Mouse (Mus musculus) myocyte (in vitro differentiated cells): ENCODE results near the gene Stpg4. TPM values are rescaled to one million over a fixed set of nuclear protein-coding genes. Genes with fewer than 3 reads are reported as not detected.
A peak's percentile ranks its signal among the peaks of the same experiment; 100 is the strongest.

Source experiments
- H3K27me3 ChIP-seq: one replicate; pipeline ENCODE4 v1.6.1; 2011; ENCODE audit not compliant: control insufficient read depth, insufficient read depth, insufficient read length
- H3K36me3 ChIP-seq: one replicate; pipeline ENCODE4 v1.6.1; 2011; ENCODE audit not compliant: control insufficient read depth, insufficient read depth
- H3K4me2 ChIP-seq: one replicate; pipeline ENCODE4 v1.6.1; 2011; ENCODE audit warnings: low read depth, control low read depth
- H3K4me3 ChIP-seq: one replicate; pipeline ENCODE4 v1.5.1; 2011; ENCODE audit warnings: mild to moderate bottlenecking, control low read depth, moderate library complexity
- H3K79me2 ChIP-seq: one replicate; pipeline ENCODE4 v1.6.1; 2011; ENCODE audit not compliant: control insufficient read depth, insufficient read depth
- H3ac ChIP-seq: one replicate; pipeline ENCODE4 v1.6.1; 2011; ENCODE audit not compliant: control insufficient read depth, insufficient read length
- CEBPB ChIP-seq: IDR thresholded peaks from 2 replicates; pipeline ENCODE4 v1.6.1; 2011; ENCODE audit warnings: mild to moderate bottlenecking, moderate library complexity; ENCODE audit not compliant: poor library complexity, insufficient read depth, severe bottlenecking
- E2F4 ChIP-seq: IDR thresholded peaks from one replicate; pipeline ENCODE4 v1.6.1; 2011; ENCODE audit warnings: mild to moderate bottlenecking, control low read depth, moderate library complexity; ENCODE audit not compliant: insufficient read depth
- MAX ChIP-seq: IDR thresholded peaks from one replicate; pipeline ENCODE4 v1.6.1; 2011; ENCODE audit warnings: low read depth, mild to moderate bottlenecking, control low read depth
- MYOD1 ChIP-seq, 3 experiments: IDR thresholded peaks; one replicate each; pipeline ENCODE4 v1.6.1; 2011; ENCODE audit warnings: control low read depth in 2 of 3, low read depth in 2 of 3, mild to moderate bottlenecking in 2 of 3, moderate library complexity in 1 of 3; ENCODE audit not compliant: insufficient read length in 2 of 3, control insufficient read depth in 1 of 3
- MYOG ChIP-seq, 3 experiments: IDR thresholded peaks; one replicate each; pipeline ENCODE4 v1.6.1; 2011; ENCODE audit warnings: control low read depth in 2 of 3, low read depth in 2 of 3, mild to moderate bottlenecking in 2 of 3; ENCODE audit not compliant: insufficient read length in 2 of 3, control insufficient read depth in 1 of 3, insufficient read depth in 1 of 3
- POLR2A ChIP-seq: IDR thresholded peaks from one replicate; pipeline ENCODE4 v1.6.1; 2011; ENCODE audit warnings: low read depth, mild to moderate bottlenecking, control low read depth, moderate library complexity; ENCODE audit not compliant: insufficient read length
- POLR2AphosphoS2 ChIP-seq: IDR thresholded peaks from one replicate; pipeline ENCODE4 v1.6.1; 2011; ENCODE audit warnings: low read depth, control low read depth; ENCODE audit not compliant: insufficient read length
- REST ChIP-seq: IDR thresholded peaks from one replicate; pipeline ENCODE4 v1.6.1; 2011; ENCODE audit warnings: mild to moderate bottlenecking, control low read depth, moderate library complexity; ENCODE audit not compliant: insufficient read depth, insufficient read length
- SRF ChIP-seq: IDR thresholded peaks from one replicate; pipeline ENCODE4 v1.6.1; 2011; ENCODE audit warnings: low read depth; ENCODE audit not compliant: control insufficient read depth, insufficient read length
- TCF12 ChIP-seq: IDR thresholded peaks from one replicate; pipeline ENCODE4 v1.6.1; 2011; ENCODE audit warnings: mild to moderate bottlenecking, control low read depth; ENCODE audit not compliant: poor library complexity, insufficient read depth, severe bottlenecking
- TCF3 ChIP-seq: IDR thresholded peaks from one replicate; pipeline ENCODE4 v1.6.1; 2011; ENCODE audit warnings: low read depth, control low read depth; ENCODE audit not compliant: insufficient read length
- USF1 ChIP-seq: IDR thresholded peaks from one replicate; pipeline ENCODE4 v1.6.1; 2011; ENCODE audit warnings: low read depth, mild to moderate bottlenecking, control low read depth, moderate library complexity
- polyA plus RNA-seq: library from polyadenylated mRNA; unstranded; fragments of >200 nt; fragmentation: generic; extraction: Trizol; gene quantifications from one replicate; pipeline ENCODE4 v1.2.1, GENCODE M21; 2012; ENCODE audit warnings: missing spikeins

Stpg4 gene
- polyA plus RNA-seq, 1 experiment, result not detected

DNA sequence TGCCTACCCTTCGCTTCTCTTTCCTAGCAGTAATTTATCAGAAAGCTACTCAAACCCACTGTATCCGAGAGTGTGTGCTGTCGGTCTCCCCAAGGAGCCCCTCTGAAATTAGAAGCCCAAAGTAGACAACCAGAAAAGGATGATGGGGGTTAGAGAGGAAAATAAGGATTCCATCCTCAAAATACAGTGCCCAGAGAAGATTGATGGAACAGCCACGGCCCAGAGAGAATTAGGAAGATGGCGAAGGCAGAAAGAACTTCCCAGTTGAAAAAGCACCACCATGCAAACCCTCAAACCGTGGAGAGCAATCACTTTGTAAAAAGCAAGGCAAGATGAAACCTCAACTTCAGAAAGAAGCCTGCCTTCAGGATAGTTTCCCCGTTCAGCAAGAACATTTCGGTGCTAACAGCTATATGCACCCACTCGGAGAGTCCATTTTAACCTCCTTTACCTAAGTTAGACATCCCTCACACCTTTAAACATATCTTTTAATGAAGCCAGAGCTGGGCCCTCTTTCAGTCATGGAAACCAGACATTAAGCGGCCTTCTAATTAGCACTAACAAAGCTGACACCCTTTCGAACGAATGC lies 20.2 kb upstream of the Stpg4 start:
- H3K4me2 ChIP-seq, result peak overlapping the region; percentile 74
- peak overlapping the region; percentile 72 for H3K4me3 ChIP-seq
- H3K79me2 ChIP-seq, result peaks cover 33% of the 10 kb centered on the region
- H3K27me3 ChIP-seq, result no peaks in the 10 kb centered on the region
- peaks cover 9% of the 10 kb centered on the region for H3K36me3 ChIP-seq
- TF ChIP-seq MYOD1 (IDR thresholded peaks at IDR 0.05; ENCODE audit: control insufficient read depth in 1 of 3, insufficient read length in 2 of 3, low read depth in 2 of 3) (no peak), TCF12 (no peak), SRF (no peak)
- peak overlapping the region; percentile 96 for H3ac ChIP-seq

DNA sequence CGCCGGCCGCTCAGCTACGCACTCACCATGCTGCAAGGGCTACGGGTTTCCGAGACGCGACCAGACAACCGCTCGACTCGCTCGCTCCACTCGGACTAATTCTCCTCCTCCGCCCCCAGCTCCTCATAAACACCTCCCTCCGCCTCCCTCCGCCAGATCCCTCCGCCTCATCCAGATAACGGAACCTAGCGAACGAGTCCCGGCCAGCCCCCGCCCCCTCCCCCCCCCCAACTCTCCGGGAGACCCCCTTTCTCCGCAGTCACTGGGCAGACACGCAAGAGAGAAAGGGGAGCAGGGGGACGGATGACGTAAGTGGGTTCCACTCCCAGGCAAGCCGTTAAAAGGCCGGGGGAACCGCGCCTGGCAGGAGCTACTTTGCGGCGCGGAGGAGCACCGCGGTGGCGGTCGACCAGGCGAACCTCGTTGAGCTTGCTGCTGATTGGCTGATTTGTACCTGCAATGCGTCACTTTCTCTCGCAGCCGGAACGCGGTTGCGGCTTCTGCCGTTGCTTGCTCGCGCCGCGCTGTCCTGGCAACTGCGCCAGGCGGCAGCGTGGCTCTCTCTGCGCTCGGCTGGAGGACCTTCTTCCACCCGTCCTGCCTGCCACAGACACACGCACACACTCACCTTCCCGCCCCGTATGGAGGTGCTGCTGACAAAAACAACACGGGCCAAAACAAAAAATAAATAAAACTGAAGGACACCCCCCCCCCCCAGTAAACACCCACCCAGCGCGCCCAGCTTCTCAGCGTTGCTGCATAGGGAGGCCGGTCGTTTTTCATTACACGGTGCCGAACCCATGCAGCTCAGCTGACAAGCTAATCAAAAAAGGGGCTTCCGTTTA lies 19.4 kb upstream of the Stpg4 start, which contains the start of gene Calm2:
TSS of gene Calm2 (minus strand) at position 169 of the 845 bp plus-strand sequence.
- peaks cover 41% of the 10 kb centered on the region for H3K79me2 ChIP-seq
- peak within 1 kb of the TSS; percentile 96 for H3ac ChIP-seq
- TF ChIP-seq E2F4 (no peak), MAX (no peak), TCF3 (no peak), REST (peak; percentile 53), MYOD1 (IDR thresholded peaks at IDR 0.05; ENCODE audit: control insufficient read depth in 1 of 3, insufficient read length in 2 of 3, low read depth in 2 of 3) (peak in 2 of 3 experiments; percentile 3 to 58), CEBPB (no peak), USF1 (no peak), MYOG (IDR thresholded peaks at IDR 0.05; ENCODE audit: control insufficient read depth in 1 of 3, insufficient read depth in 1 of 3, insufficient read length in 2 of 3, low read depth in 2 of 3) (peak in 1 of 3 experiments; percentile 67), POLR2AphosphoS2 (peak; percentile 100), POLR2A (peak; percentile 99)
- H3K27me3 ChIP-seq, result no peaks in the 10 kb centered on the region
- H3K4me2 ChIP-seq, result peak within 1 kb of the TSS; percentile 80
- peak within 1 kb of the TSS; percentile 72 for H3K4me3 ChIP-seq
- peaks cover 16% of the 10 kb centered on the region for H3K36me3 ChIP-seq

DNA sequence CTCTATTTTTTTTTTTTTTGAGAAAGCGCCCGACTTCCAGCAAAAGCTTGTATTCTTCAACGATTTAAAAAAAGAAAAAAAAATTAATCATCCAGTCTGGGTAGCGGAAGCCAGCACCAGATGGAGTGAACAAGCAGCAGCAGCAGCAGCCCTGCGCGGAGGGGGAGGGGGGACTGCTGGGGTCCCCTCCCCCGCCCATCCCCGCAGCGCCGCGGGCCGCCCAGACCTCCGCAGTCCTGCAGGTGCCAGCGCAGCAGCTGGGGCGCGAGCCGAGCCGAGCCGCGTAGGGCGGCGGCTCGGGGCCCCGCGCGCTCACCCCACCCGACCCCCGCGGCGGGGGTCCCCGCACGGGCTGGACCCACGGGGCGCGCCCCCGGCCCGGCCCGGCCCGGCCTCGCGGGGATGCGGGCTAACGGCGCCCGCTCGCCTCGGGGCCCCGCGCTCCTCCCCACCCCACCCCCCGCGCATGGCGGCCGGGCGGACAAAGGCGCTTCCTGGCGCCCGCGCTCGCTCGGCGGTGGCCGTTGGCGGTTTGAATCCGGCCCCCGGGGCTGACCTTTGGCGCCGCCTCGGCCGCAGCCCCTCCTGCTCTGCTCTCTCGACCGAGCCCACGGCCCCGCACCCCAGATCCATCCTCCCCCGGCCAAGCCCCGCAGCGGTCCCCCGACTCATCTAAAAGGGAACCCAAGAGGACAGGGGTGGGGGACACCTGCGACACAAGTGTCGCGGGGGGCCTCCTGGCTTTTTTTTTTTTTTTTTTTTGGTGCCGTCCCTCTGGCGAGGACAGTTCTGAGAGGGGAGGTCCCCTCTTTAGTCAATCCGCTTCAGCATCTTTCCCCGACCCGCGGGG lies 18.6 kb upstream of the Stpg4 start:
- Histone ChIP-seq H3K4me3 (peak overlapping the region; percentile 72), H3K36me3 (peaks cover 22% of the 10 kb centered on the region), H3K27me3 (no peaks in the 10 kb centered on the region), H3K79me2 (peaks cover 49% of the 10 kb centered on the region), H3K4me2 (peak overlapping the region; percentile 80), H3ac (peak overlapping the region; percentile 96)
- TF ChIP-seq CEBPB, result no peak
- TF ChIP-seq USF1, result no peak
- no peak for TF ChIP-seq TCF12
- TF ChIP-seq MAX, result no peak
- TF ChIP-seq MYOG (IDR thresholded peaks at IDR 0.05; ENCODE audit: control insufficient read depth in 1 of 3, insufficient read depth in 1 of 3, insufficient read length in 2 of 3, low read depth in 2 of 3), result peak in 1 of 3 experiments; percentile 80
- TF ChIP-seq POLR2AphosphoS2, result peak; percentile 15
- TF ChIP-seq E2F4, result no peak
- TF ChIP-seq REST, result no peak
- peak in 1 of 3 experiments; percentile 67 for TF ChIP-seq MYOD1 (IDR thresholded peaks at IDR 0.05; ENCODE audit: control insufficient read depth in 1 of 3, insufficient read length in 2 of 3, low read depth in 2 of 3)
- TF ChIP-seq TCF3, result no peak
- peak; percentile 48 for TF ChIP-seq POLR2A
- no peak for TF ChIP-seq SRF

DNA sequence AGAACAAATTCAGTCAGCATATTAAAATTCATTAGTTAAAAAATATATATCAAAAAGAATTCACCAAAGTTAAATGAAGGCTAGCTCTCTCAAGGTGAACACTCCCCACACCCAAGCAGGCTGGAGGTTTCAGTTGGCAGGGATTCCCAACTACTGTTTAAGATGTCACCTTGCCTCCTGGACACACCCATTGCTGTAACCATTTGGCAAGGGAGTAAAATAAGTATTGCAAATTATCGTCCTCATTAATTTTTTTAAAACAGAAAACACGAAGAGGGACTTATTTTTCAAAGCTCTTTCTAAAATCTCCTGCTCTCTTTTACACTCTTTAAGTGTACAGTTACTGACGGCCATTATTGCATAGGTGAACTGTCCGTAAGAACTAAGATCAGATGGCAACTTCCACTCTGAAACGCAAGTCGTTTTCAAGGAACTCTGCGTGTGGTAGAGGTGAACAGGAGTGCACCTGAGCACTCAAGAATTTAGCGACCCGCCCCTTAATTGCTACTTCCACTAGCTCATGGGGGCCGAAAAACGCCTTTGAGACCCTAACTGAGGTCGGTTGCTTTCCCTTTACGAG lies 17.9 kb upstream of the Stpg4 start:
- Histone ChIP-seq H3K36me3 (peaks cover 25% of the 10 kb centered on the region), H3K4me2 (peak overlapping the region; percentile 80), H3ac (peak overlapping the region; percentile 96), H3K79me2 (peaks cover 56% of the 10 kb centered on the region), H3K27me3 (no peaks in the 10 kb centered on the region), H3K4me3 (peak overlapping the region; percentile 72)
- no peak for TF ChIP-seq TCF12
- TF ChIP-seq CEBPB, result no peak
- no peak for TF ChIP-seq MAX
- no peak for TF ChIP-seq MYOG (IDR thresholded peaks at IDR 0.05; ENCODE audit: control insufficient read depth in 1 of 3, insufficient read depth in 1 of 3, insufficient read length in 2 of 3, low read depth in 2 of 3)
- TF ChIP-seq POLR2A, result no peak
- TF ChIP-seq SRF, result no peak
- TF ChIP-seq MYOD1 (IDR thresholded peaks at IDR 0.05; ENCODE audit: control insufficient read depth in 1 of 3, insufficient read length in 2 of 3, low read depth in 2 of 3), result no peak
- TF ChIP-seq E2F4, result no peak
- no peak for TF ChIP-seq REST
- TF ChIP-seq TCF3, result no peak
- no peak for TF ChIP-seq USF1
- TF ChIP-seq POLR2AphosphoS2, result no peak
